Mouse (Mus musculus): ENCODE results near the gene Mymk.

DNA sequence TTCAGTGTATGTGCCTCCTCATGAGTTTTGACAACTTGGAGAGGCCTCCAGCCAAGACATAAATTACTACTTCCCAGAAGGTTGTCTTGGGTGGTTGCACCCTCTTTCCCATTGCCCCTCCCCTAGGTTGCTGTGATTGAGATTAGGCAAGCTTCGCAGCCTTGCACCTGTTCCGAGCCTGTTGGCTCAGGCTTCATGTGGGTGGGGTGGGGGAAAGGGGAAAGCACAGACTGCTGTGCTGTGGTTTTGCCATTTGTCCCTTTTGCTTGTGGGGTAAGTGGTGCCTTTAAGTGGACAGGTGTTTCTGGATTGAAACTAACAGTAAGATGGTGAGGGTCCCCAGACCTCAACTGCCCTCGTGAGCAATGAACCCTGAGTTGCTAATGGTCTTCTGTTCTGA lies 36.0 kb downstream of the Mymk start:
- TF ChIP-seq CTCF (IDR thresholded peaks at IDR 0.05; ENCODE audit: borderline replicate concordance, control insufficient read depth, extremely low read depth, insufficient read depth, low read length, poor library complexity) (no peak), POLR2A (IDR thresholded peaks at IDR 0.05; ENCODE audit: control insufficient read depth, extremely low read depth, insufficient read depth, low read length, poor library complexity) (no peak)
